Mouse (Mus musculus): Measurements from ENCODE around the gene Oprl1. TPM values are rescaled to one million over a fixed set of nuclear protein-coding genes. Genes with fewer than 3 reads are reported as not detected.

The Oprl1 gene
- polyA plus RNA-seq, 1 experiment: not detected

- Histone ChIP-seq H3K4me3 (replicated peaks) (no peak overlapping the region), H3K36me3 (ENCODE audit: control insufficient read depth) (no peaks in the 10 kb centered on the region), H3K4me1 (ENCODE audit: control insufficient read depth) (peaks cover 11% of the 10 kb centered on the region), H3K9me3 (ENCODE audit: control insufficient read depth, low read length) (no peaks in the 10 kb centered on the region), H3K27me3 (ENCODE audit: control insufficient read depth) (peaks cover 30% of the 10 kb centered on the region)
- TF ChIP-seq GATA1 (IDR thresholded peaks at IDR 0.05; ENCODE audit: low read length) (no peak), TAL1 (IDR thresholded peaks at IDR 0.05; ENCODE audit: low read length) (no peak)
Observed at GRCm38 (mm10) chr2:181696801-181697420, 17.9 kb upstream of the Oprl1 start.

DNA sequence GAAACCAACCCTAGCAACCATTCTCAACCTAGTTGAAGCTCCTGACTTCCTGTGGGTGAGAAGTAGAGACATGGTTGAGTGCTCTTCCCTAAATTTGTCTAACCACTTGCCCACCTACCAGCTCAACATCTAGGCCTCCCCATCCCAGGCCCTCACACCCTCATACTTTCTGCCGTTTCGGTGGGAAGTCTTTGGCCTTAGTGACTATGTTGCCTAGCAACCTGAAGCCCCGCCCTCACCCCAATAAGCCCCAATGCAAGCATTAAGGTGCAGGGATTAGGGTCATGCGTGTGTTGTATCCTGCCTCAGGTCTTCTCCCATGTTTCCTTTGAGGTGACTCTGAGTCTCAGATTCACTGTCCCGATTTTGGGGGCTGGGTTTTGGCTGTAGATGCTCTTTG is 16.6 kb upstream of the Oprl1 start, which contains the start of gene Lkaaear1:
Lkaaear1 (minus strand) TSS at position 202 of the 400 bp plus-strand sequence.
- H3K4me1 ChIP-seq (ENCODE audit: control insufficient read depth): peaks cover 7% of the 10 kb centered on the region
- TF ChIP-seq GATA1 (IDR thresholded peaks at IDR 0.05; ENCODE audit: low read length): no peak
- TF ChIP-seq TAL1 (IDR thresholded peaks at IDR 0.05; ENCODE audit: low read length): no peak
- no peaks in the 10 kb centered on the region for H3K9me3 ChIP-seq (ENCODE audit: control insufficient read depth, low read length)
- no peak within 1 kb of the TSS for H3K4me3 ChIP-seq (replicated peaks)
- no peaks in the 10 kb centered on the region for H3K36me3 ChIP-seq (ENCODE audit: control insufficient read depth)
- peaks cover 20% of the 10 kb centered on the region for H3K27me3 ChIP-seq (ENCODE audit: control insufficient read depth)

DNA sequence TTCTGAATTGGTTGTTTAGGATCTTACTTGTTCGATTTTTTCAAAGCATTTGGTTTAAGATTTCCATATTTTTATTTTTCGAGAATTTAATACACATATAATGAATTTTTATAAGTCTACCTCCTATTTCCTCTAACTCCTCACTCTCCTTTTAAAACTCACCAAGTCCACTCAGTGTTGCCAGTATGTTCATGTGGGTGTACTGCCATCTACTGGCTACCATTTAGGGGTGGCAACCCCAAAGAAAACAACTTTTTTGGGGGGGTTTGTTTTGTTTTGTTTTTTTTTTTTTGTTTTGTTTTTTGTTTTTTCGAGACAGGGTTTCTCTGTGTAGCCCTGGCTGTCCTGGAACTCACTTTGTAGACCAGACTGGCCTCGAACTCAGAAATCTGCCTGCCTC is 8.1 kb upstream of the Oprl1 start:
- Histone ChIP-seq H3K36me3 (ENCODE audit: control insufficient read depth) (no peaks in the 10 kb centered on the region), H3K4me3 (replicated peaks) (no peak overlapping the region), H3K27me3 (ENCODE audit: control insufficient read depth) (no peaks in the 10 kb centered on the region), H3K4me1 (ENCODE audit: control insufficient read depth) (no peaks in the 10 kb centered on the region), H3K9me3 (ENCODE audit: control insufficient read depth, low read length) (no peaks in the 10 kb centered on the region)
- TF ChIP-seq TAL1 (IDR thresholded peaks at IDR 0.05; ENCODE audit: low read length): no peak
- no peak for TF ChIP-seq GATA1 (IDR thresholded peaks at IDR 0.05; ENCODE audit: low read length)

- Histone ChIP-seq H3K27me3 (ENCODE audit: control insufficient read depth) (no peaks in the 10 kb centered on the region), H3K4me1 (ENCODE audit: control insufficient read depth) (no peaks in the 10 kb centered on the region; the same call in 1 of the 2 replicates), H3K36me3 (ENCODE audit: control insufficient read depth) (no peaks in the 10 kb centered on the region), H3K4me3 (replicated peaks) (no peak overlapping the region), H3K9me3 (ENCODE audit: control insufficient read depth, low read length) (no peaks in the 10 kb centered on the region)
- TF ChIP-seq TAL1 (IDR thresholded peaks at IDR 0.05; ENCODE audit: low read length) (no peak), GATA1 (IDR thresholded peaks at IDR 0.05; ENCODE audit: low read length) (no peak)
Observed at GRCm38 (mm10) chr2:181713749-181714148, 1.1 kb upstream of the Oprl1 start.

GRCm38 (mm10) chr2:181715382-181715781 is 566 bp downstream of the Oprl1 start:
- H3K9me3 ChIP-seq (ENCODE audit: control insufficient read depth, low read length): no peaks in the 10 kb centered on the region
- no peaks in the 10 kb centered on the region; the same call in 1 of the 2 replicates for H3K4me1 ChIP-seq (ENCODE audit: control insufficient read depth)
- no peaks in the 10 kb centered on the region for H3K36me3 ChIP-seq (ENCODE audit: control insufficient read depth)
- no peak overlapping the region for H3K4me3 ChIP-seq (replicated peaks)
- no peaks in the 10 kb centered on the region for H3K27me3 ChIP-seq (ENCODE audit: control insufficient read depth)
- TF ChIP-seq TAL1 (IDR thresholded peaks at IDR 0.05; ENCODE audit: low read length) (no peak), GATA1 (IDR thresholded peaks at IDR 0.05; ENCODE audit: low read length) (no peak)

DNA sequence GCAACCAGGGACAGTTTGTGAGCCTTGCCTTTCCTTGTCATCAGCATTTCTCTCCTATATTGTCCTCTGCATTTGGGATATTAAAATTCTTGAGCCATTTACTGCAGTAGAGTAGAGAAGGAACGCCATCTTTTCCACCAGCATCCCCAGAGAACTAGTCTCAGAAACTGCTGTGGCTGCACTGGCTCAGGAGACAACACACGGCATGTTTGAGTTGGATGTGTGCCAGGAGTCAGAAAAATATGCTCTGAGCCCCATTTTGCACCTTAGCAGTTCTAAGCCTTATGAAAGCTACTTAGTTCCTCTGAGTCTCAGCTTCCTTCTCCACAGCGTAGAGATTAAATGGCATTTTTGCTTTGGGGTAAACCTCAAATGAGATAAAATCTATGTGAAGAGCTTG is 2.2 kb downstream of the Oprl1 start:
- Histone ChIP-seq H3K9me3 (ENCODE audit: control insufficient read depth, low read length) (no peaks in the 10 kb centered on the region), H3K4me1 (ENCODE audit: control insufficient read depth) (no peaks in the 10 kb centered on the region; the same call in 1 of the 2 replicates), H3K27me3 (ENCODE audit: control insufficient read depth) (no peaks in the 10 kb centered on the region), H3K36me3 (ENCODE audit: control insufficient read depth) (no peaks in the 10 kb centered on the region), H3K4me3 (replicated peaks) (no peak overlapping the region)
- TF ChIP-seq TAL1 (IDR thresholded peaks at IDR 0.05; ENCODE audit: low read length) (no peak), GATA1 (IDR thresholded peaks at IDR 0.05; ENCODE audit: low read length) (no peak)

DNA sequence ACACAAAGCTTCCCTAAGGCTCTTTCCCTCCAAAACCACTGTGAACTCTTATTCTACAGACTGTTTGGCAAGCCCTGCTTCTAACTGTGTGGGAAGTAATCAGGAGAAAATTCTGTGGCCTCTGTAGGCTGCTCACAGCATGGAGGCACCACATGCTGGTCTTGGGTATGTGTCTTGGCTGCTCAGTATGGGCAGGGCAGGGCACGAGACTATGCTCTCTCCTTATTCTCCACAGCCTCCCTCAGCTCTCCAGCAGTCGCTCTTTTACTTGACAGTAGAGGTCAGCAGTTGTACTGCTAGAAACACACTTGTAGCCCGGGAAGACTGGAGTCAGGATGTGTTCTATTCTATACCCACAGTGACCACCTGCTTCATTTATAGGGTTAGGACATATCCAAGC is 5.2 kb downstream of the Oprl1 start:
- TF ChIP-seq GATA1 (IDR thresholded peaks at IDR 0.05; ENCODE audit: low read length) (no peak), TAL1 (IDR thresholded peaks at IDR 0.05; ENCODE audit: low read length) (no peak)
- no peaks in the 10 kb centered on the region for H3K27me3 ChIP-seq (ENCODE audit: control insufficient read depth)
- no peak overlapping the region for H3K4me3 ChIP-seq (replicated peaks)
- no peaks in the 10 kb centered on the region; the same call in 1 of the 2 replicates for H3K4me1 ChIP-seq (ENCODE audit: control insufficient read depth)
- H3K36me3 ChIP-seq (ENCODE audit: control insufficient read depth): no peaks in the 10 kb centered on the region
- H3K9me3 ChIP-seq (ENCODE audit: control insufficient read depth, low read length): no peaks in the 10 kb centered on the region

DNA sequence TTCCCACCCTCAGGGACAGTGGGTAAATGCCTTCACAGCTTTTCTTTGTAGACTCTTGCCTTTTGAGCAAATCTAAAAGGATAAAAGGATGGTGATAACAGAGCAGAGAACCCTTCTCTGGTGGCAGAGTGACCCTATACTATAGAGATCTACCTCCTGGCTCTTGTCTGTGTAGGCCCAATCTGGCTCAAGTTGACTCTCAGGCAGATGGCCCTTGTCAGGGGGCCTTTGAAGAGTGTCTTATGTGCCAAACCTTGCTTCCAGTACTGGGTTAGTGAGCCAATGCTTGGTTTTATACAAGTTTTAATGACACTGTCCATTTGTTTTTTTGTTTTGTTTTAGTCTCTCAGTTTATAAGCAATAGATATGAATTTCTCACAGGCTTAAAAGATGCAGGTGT is 6.4 kb downstream of the Oprl1 start:
- H3K9me3 ChIP-seq (ENCODE audit: control insufficient read depth, low read length): no peaks in the 10 kb centered on the region
- no peak overlapping the region for H3K4me3 ChIP-seq (replicated peaks)
- no peaks in the 10 kb centered on the region for H3K36me3 ChIP-seq (ENCODE audit: control insufficient read depth)
- no peaks in the 10 kb centered on the region for H3K4me1 ChIP-seq (ENCODE audit: control insufficient read depth)
- no peaks in the 10 kb centered on the region for H3K27me3 ChIP-seq (ENCODE audit: control insufficient read depth)
- no peak for TF ChIP-seq TAL1 (IDR thresholded peaks at IDR 0.05; ENCODE audit: low read length)
- TF ChIP-seq GATA1 (IDR thresholded peaks at IDR 0.05; ENCODE audit: low read length): no peak

DNA sequence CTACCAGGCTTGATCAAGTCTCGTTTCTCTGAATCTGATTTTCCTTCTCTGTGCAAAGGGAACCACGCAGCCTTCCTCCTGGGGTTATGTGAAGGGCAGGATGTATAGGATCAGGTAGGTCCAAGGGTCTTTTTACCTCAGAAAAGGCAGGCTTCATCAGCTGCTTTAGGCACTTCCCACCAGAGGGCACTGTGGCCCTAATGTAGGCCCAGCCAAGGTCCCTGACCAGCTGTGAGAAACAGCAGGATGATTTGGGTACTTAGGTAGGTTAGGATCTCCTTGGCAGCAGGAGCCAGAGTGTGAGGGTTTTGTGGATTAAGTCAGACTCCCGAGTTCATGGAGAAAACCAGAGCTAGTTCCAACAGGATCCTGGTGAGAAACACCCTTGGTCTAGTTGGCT is 7.4 kb downstream of the Oprl1 start:
- Histone ChIP-seq H3K4me3 (replicated peaks) (no peak overlapping the region), H3K9me3 (ENCODE audit: control insufficient read depth, low read length) (no peaks in the 10 kb centered on the region), H3K4me1 (ENCODE audit: control insufficient read depth) (no peaks in the 10 kb centered on the region), H3K27me3 (ENCODE audit: control insufficient read depth) (no peaks in the 10 kb centered on the region), H3K36me3 (ENCODE audit: control insufficient read depth) (no peaks in the 10 kb centered on the region)
- no peak for TF ChIP-seq TAL1 (IDR thresholded peaks at IDR 0.05; ENCODE audit: low read length)

All from erythroblast, embryonic 14.5 days (primary cell).